15 mouse cellular contexts compared by ENCODE assay signal in genomic region chr2:135283783-135284182, GRCm38 (mm10).
A peak's percentile ranks its signal among the peaks of the same experiment; 100 is the strongest.
DNase-seq lines count a peak whose midpoint lies in the region; ATAC-seq and TF ChIP-seq lines count a peak whose summit lies in the region.
"Had no signal": no experiment of that assay in that cellular context is flagged by ENCODE, and none has a peak within 500 bp of the region (broad histone marks: within the 10 kb centered on the region; RNA-seq: fewer than 3 reads in every experiment).

No protein-coding gene starts in this region.

- H3K9ac ChIP-seq in liver, adult 2 months (ENCODE audit: low read depth, low read length): no peak overlapping the region
- no peak overlapping the region for H3K9ac ChIP-seq in liver, embryonic 12.5 days

- ATAC-seq in liver, embryonic 12.5 days: no peak
- 0 out of 2 replicates have a peak, but pooled peaks have one; percentile 56 for ATAC-seq in common myeloid progenitor, adult 5-6 weeks (replicated peaks; ENCODE audit: low read depth, poor library complexity, severe bottlenecking)
- ATAC-seq in inflammation-experienced regulatory T-cells, adult 6 months: no peak
- ATAC-seq: intestine, embryonic 16.5 days; midbrain, embryonic 16.5 days had no signal

- H3K9me3 ChIP-seq in liver, embryonic 12.5 days (replicated peaks): no peaks in the 10 kb centered on the region
- H3K9me3 ChIP-seq in E14TG2a.4 (ENCODE audit: low read length): no peaks in the 10 kb centered on the region
- H3K9me3 ChIP-seq: limb, embryonic 10.5 days had no signal

- no peaks in the 10 kb centered on the region; the same call in 1 of the 2 replicates for H3K36me3 ChIP-seq in liver, adult 2 months (ENCODE audit: control insufficient read depth, insufficient read depth, low read length)
- H3K36me3 ChIP-seq in liver, embryonic 12.5 days: no peaks in the 10 kb centered on the region
- no peaks in the 10 kb centered on the region for H3K36me3 ChIP-seq in E14TG2a.4 (ENCODE audit: insufficient read depth, low read length)
- H3K36me3 ChIP-seq: limb, embryonic 10.5 days had no signal

- H3K4me2 ChIP-seq in liver, embryonic 12.5 days: no peak overlapping the region

- TF ChIP-seq POLR2A in liver, adult 2 months (IDR thresholded peaks at IDR 0.05; ENCODE audit: extremely low read depth, insufficient read depth, low read length): no peak

- no peaks in the 10 kb centered on the region for H3K27me3 ChIP-seq in liver, adult 2 months (ENCODE audit: control insufficient read depth, insufficient read depth, low read length)
- H3K27me3 ChIP-seq in liver, embryonic 12.5 days (replicated peaks): no peaks in the 10 kb centered on the region
- H3K27me3 ChIP-seq in E14TG2a.4 (ENCODE audit: insufficient read depth, low read length): no peaks in the 10 kb centered on the region

- WGBS in liver, adult 2 months: 47% methylated on average over 3 of the region's 3 CpGs
- 55% methylated on average over 3 of the region's 3 CpGs for WGBS in liver, embryonic 12.5 days (ENCODE audit: insufficient replicate concordance)

- no peak overlapping the region for H3K4me3 ChIP-seq in gastrocnemius, adult 2 months
- H3K4me3 ChIP-seq in liver, adult 2 months (ENCODE audit: insufficient read depth, low read depth, low read length): no peak overlapping the region
- no peak overlapping the region for H3K4me3 ChIP-seq in liver, embryonic 12.5 days
- no peak overlapping the region for H3K4me3 ChIP-seq in E14TG2a.4 (replicated peaks; ENCODE audit: low read length)
- H3K4me3 ChIP-seq: limb, embryonic 10.5 days had no signal

- DNase-seq in gastrocnemius, adult 2 months: no peak
- no peak for DNase-seq in gastrocnemius, postnatal 36 days
- DNase-seq in liver, adult 2 months (ENCODE audit: extremely low read depth, low read depth, low spot score): peak; percentile 30
- DNase-seq in spleen, adult 12 weeks (ENCODE audit: low spot score): no peak
- DNase-seq: adrenal gland, adult 8-10 months; cerebellum, postnatal 14 days; heart, postnatal 4 days; lung, postnatal 14 days had no signal

- intact Hi-C loops in gastrocnemius, adult 2 months (cut with DNase I): no loop called here
- intact Hi-C loops in gastrocnemius, postnatal 36 days (cut with DNase I): no loop called here

- no peaks in the 10 kb centered on the region for H3K4me1 ChIP-seq in liver, adult 2 months (ENCODE audit: control insufficient read depth, insufficient read depth, low read length)
- no peaks in the 10 kb centered on the region for H3K4me1 ChIP-seq in liver, embryonic 12.5 days
- no peaks in the 10 kb centered on the region for H3K4me1 ChIP-seq in E14TG2a.4 (replicated peaks; ENCODE audit: low read depth, low read length)
- H3K4me1 ChIP-seq: limb, embryonic 10.5 days had no signal

- H3K27ac ChIP-seq in gastrocnemius, adult 2 months: no peak overlapping the region
- H3K27ac ChIP-seq in liver, adult 2 months (replicated peaks; ENCODE audit: insufficient read depth, low read depth, low read length): no peak overlapping the region
- no peak overlapping the region for H3K27ac ChIP-seq in liver, embryonic 12.5 days
- H3K27ac ChIP-seq: limb, embryonic 10.5 days had no signal

- no peaks in the 10 kb centered on the region for H3K79me2 ChIP-seq in liver, adult 2 months (ENCODE audit: control insufficient read depth, insufficient read depth, low read length)

- TF ChIP-seq CTCF in gastrocnemius, adult 2 months (IDR thresholded peaks at IDR 0.05): peak; percentile 52
- TF ChIP-seq CTCF in liver, adult 2 months (IDR thresholded peaks at IDR 0.05; ENCODE audit: low read depth, low read length): no peak
- peak; percentile 47 for TF ChIP-seq CTCF in E14TG2a.4 (conservative IDR thresholded peaks at IDR 0.05; ENCODE audit: low read length)
